Comparison of ENCODE assay signal across 14 mouse cellular contexts in the genomic region with DNA sequence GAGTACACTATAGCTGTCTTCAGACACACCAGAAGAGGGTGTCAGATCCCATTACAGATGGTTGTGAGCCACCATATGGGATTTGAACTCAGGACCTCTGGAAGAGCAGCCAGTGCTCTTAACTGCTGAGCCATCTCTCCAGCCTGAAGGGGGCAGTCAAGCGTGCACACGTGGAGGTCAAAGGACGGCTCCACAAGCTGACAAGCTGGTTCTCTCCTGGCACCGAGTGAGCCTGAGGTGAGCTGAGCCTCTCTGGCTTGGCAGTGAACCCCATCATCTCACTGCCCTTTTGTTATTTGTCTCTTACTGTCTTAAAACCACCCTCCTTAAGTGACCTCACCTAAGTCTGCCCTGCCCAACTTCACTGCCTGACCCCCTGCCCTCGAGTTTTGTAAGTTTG. TPM values are rescaled to one million over a fixed set of nuclear protein-coding genes. Genes with fewer than 3 reads are reported as not detected.
DNase-seq lines count a peak whose midpoint lies in the region; ATAC-seq and TF ChIP-seq lines count a peak whose summit lies in the region.
"Had no signal": no experiment of that assay in that cellular context is flagged by ENCODE, and none has a peak within 500 bp of the region (broad histone marks: within the 10 kb centered on the region; RNA-seq: fewer than 3 reads in every experiment).

No protein-coding gene starts in this region.

- WGBS in hindbrain, postnatal 0 days, result 34% methylated on average over 5 of the region's 5 CpGs
- 43% methylated on average over 5 of the region's 5 CpGs for WGBS in hindbrain, embryonic 13.5 days

- no peaks in the 10 kb centered on the region for H3K27me3 ChIP-seq in hindbrain, postnatal 0 days (ENCODE audit: insufficient read depth, low read length)
- no peaks in the 10 kb centered on the region for H3K27me3 ChIP-seq in hindbrain, embryonic 13.5 days
- H3K27me3 ChIP-seq: embryonic facial prominence, embryonic 15.5 days had no signal

- no peaks in the 10 kb centered on the region for H3K9me3 ChIP-seq in hindbrain, postnatal 0 days (ENCODE audit: low read length)
- no peaks in the 10 kb centered on the region for H3K9me3 ChIP-seq in hindbrain, embryonic 13.5 days
- H3K9me3 ChIP-seq: embryonic facial prominence, embryonic 15.5 days had no signal

- intact Hi-C loops in left cerebral cortex, postnatal 4 days (cut with DNase I), result no loop called here

- DNase-seq in hindbrain, postnatal 0 days (ENCODE audit: low spot score), result no peak
- peak; percentile 30 for DNase-seq in retina, postnatal 1 day
- no peak for DNase-seq in retina, embryonic 14.5 days (ENCODE audit: low spot score)
- DNase-seq in T-cell, adult 2 months (ENCODE audit: low spot score), result peak; percentile 25
- DNase-seq in left cerebral cortex, postnatal 4 days, result no peak
- no peak for DNase-seq in cerebellum, postnatal 25 days
- DNase-seq: adrenal gland, postnatal 10 days; cerebellum, adult 18-20 months; right cerebral cortex, adult 18-20 months had no signal

- H3K4me1 ChIP-seq in hindbrain, postnatal 0 days (ENCODE audit: insufficient read depth, low read length), result no peaks in the 10 kb centered on the region
- peaks cover 12% of the 10 kb centered on the region for H3K4me1 ChIP-seq in hindbrain, embryonic 13.5 days (replicated peaks)

- H3K27ac ChIP-seq in hindbrain, postnatal 0 days, result peak overlapping the region; percentile 61; the same call in 1 of the 2 replicates
- no peak overlapping the region for H3K27ac ChIP-seq in hindbrain, embryonic 13.5 days
- H3K27ac ChIP-seq: embryonic facial prominence, embryonic 15.5 days had no signal

- peaks cover 30% of the 10 kb centered on the region; the same call in 1 of the 2 replicates for H3K36me3 ChIP-seq in hindbrain, postnatal 0 days (ENCODE audit: insufficient read depth, low read length)
- peaks cover 28% of the 10 kb centered on the region for H3K36me3 ChIP-seq in hindbrain, embryonic 13.5 days

- H3K4me2 ChIP-seq in hindbrain, postnatal 0 days (ENCODE audit: low read depth, low read length), result no peak overlapping the region
- H3K4me2 ChIP-seq in hindbrain, embryonic 13.5 days, result no peak overlapping the region
- H3K4me2 ChIP-seq: embryonic facial prominence, embryonic 15.5 days; heart, embryonic 11.5 days had no signal

- no peak overlapping the region for H3K4me3 ChIP-seq in hindbrain, postnatal 0 days (ENCODE audit: low read length)
- H3K4me3 ChIP-seq in hindbrain, embryonic 13.5 days, result no peak overlapping the region
- H3K4me3 ChIP-seq: embryonic facial prominence, embryonic 15.5 days had no signal

- no peak overlapping the region for H3K9ac ChIP-seq in hindbrain, postnatal 0 days (replicated peaks; ENCODE audit: low read length)
- H3K9ac ChIP-seq in hindbrain, embryonic 13.5 days, result no peak overlapping the region
- H3K9ac ChIP-seq: embryonic facial prominence, embryonic 15.5 days had no signal

- ATAC-seq in hindbrain, postnatal 0 days, result no peak
- ATAC-seq in hindbrain, embryonic 13.5 days (ENCODE audit: low FRiP score), result no peak
- 0 out of 2 replicates have a peak, but pooled peaks have one; percentile 30 for ATAC-seq in megakaryocyte progenitor cell, adult 5-6 weeks (replicated peaks; ENCODE audit: poor library complexity)

- TF ChIP-seq CTCF in hindbrain, postnatal 0 days (IDR thresholded peaks at IDR 0.05; ENCODE audit: low read depth), result peak; percentile 31; the same call in 1 of the 2 replicates

RNA-seq across cellular contexts. Expression of gene Nudt3, which starts 4.2 kb away (rescaled TPM):
- 252 and 264 TPM in 2 replicates for total RNA-seq in hindbrain, postnatal 0 days (2014; rRNA removed)
- 210 and 220 TPM in 2 replicates for polyA plus RNA-seq in hindbrain, postnatal 0 days (2015; fragmentation: Nextera tagmentation; extraction: Ambion mirVana)
- polyA plus RNA-seq in hindbrain, embryonic 13.5 days (2015; fragmentation: Nextera tagmentation; extraction: Ambion mirVana), result 225 and 235 TPM in 2 replicates
- 70.9 and 74.6 TPM in 2 replicates for total RNA-seq in megakaryocyte progenitor cell, adult 5-6 weeks (2015)
- 171 and 186 TPM in 2 replicates for total RNA-seq in megakaryocyte progenitor cell, adult 5-6 weeks (2017)
- 100 to 1,000 TPM; 506 to 527 TPM for total RNA-seq in left cerebral cortex, postnatal 4 days (2021)

RNA-seq across cellular contexts. Expression of gene RPS10-NUDT3, which starts 7.6 kb away (rescaled TPM):
- not detected in 2 replicates for total RNA-seq in hindbrain, postnatal 0 days (2014; rRNA removed)
- polyA plus RNA-seq in hindbrain, postnatal 0 days (2015; fragmentation: Nextera tagmentation; extraction: Ambion mirVana), result not detected in 2 replicates
- polyA plus RNA-seq in hindbrain, embryonic 13.5 days (2015; fragmentation: Nextera tagmentation; extraction: Ambion mirVana), result not detected in 2 replicates
- not detected in 2 replicates for total RNA-seq in megakaryocyte progenitor cell, adult 5-6 weeks (2015)
- not detected in 2 replicates for total RNA-seq in megakaryocyte progenitor cell, adult 5-6 weeks (2017)
- not detected for total RNA-seq in left cerebral cortex, postnatal 4 days (2021)
- polyA plus RNA-seq: embryonic facial prominence, embryonic 15.5 days; heart, embryonic 11.5 days; intestine, embryonic 14.5 days had no signal

RNA-seq across cellular contexts. Expression of gene Rps10, which starts 9.0 kb away (rescaled TPM):
- 1,174 and 1,303 TPM in 2 replicates for total RNA-seq in hindbrain, postnatal 0 days (2014; rRNA removed)
- 497 and 519 TPM in 2 replicates for polyA plus RNA-seq in hindbrain, postnatal 0 days (2015; fragmentation: Nextera tagmentation; extraction: Ambion mirVana)
- 565 and 583 TPM in 2 replicates for polyA plus RNA-seq in hindbrain, embryonic 13.5 days (2015; fragmentation: Nextera tagmentation; extraction: Ambion mirVana)
- total RNA-seq in megakaryocyte progenitor cell, adult 5-6 weeks (2015), result 2,101 and 2,175 TPM in 2 replicates
- total RNA-seq in megakaryocyte progenitor cell, adult 5-6 weeks (2017), result 2,717 and 3,085 TPM in 2 replicates
- 100 to 1,000 TPM; 695 to 751 TPM for total RNA-seq in left cerebral cortex, postnatal 4 days (2021)

RNA-seq across cellular contexts. Expression of gene Pacsin1, which starts 27.9 kb away (rescaled TPM):
- total RNA-seq in hindbrain, postnatal 0 days (2014; rRNA removed), result 38.3 and 62.9 TPM in 2 replicates
- polyA plus RNA-seq in hindbrain, postnatal 0 days (2015; fragmentation: Nextera tagmentation; extraction: Ambion mirVana), result 80.0 and 85.1 TPM in 2 replicates
- 27.9 and 31.0 TPM in 2 replicates for polyA plus RNA-seq in hindbrain, embryonic 13.5 days (2015; fragmentation: Nextera tagmentation; extraction: Ambion mirVana)
- not detected in 2 replicates for total RNA-seq in megakaryocyte progenitor cell, adult 5-6 weeks (2015)
- 0.47 TPM in 1 of 2 replicates, not detected in the other for total RNA-seq in megakaryocyte progenitor cell, adult 5-6 weeks (2017)
- total RNA-seq in left cerebral cortex, postnatal 4 days (2021), result 10 to 100 TPM; 66.7 to 77.1 TPM

Comparison
In these comparisons a context has a peak if more than half of its experiments do, and no peak if none do; other contexts are left out.
1. DNase-seq: peak in retina, postnatal 1 day (single experiment) and T-cell, adult 2 months (single experiment); none in hindbrain, postnatal 0 days (single experiment), retina, embryonic 14.5 days (single experiment), left cerebral cortex, postnatal 4 days (single experiment) and cerebellum, postnatal 25 days (0 of 2).